Mouse (Mus musculus): ENCODE results near the gene G6pdx. TPM values are rescaled to one million over a fixed set of nuclear protein-coding genes. Genes with fewer than 3 reads are reported as not detected.
A peak's percentile ranks its signal among the peaks of the same experiment; 100 is the strongest.

G6pdx gene
- polyA plus RNA-seq, 1 experiment from 2014 or later, result 24.3 TPM

DNA sequence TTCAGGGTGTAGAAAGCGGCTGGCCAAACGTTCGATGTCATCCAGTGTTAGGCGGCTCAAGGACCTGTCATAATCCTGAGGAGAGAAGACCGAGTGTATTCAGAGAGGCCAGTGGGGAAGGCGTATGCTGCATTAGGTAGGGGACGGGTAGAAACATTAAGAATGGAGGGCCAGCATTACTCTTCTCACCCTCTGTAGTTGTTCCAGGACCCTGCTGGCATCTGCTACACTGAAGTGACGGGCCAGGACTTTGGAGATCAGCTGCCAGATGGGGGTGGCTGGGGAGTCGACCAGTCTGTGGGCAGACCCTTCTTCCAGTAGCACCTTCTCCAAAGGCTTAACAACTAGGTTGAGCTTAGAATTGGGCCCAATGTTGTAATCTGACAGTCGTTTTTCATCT lies 61.5 kb downstream of the G6pdx start:
- Histone ChIP-seq H3K36me3 (replicated peaks; ENCODE audit: insufficient read depth, low read length) (no peaks in the 10 kb centered on the region), H3K27ac (ENCODE audit: low read depth) (peak overlapping the region; percentile 82), H3K4me1 (ENCODE audit: insufficient read depth) (0 out of 2 replicates have a peak, but pooled peaks cover 9% of the 10 kb centered on the region), H3K9ac (replicated peaks) (peak overlapping the region; percentile 78), H3K27me3 (ENCODE audit: insufficient read depth, low read length) (no peaks in the 10 kb centered on the region), H3K4me2 (ENCODE audit: low read depth, low read length) (peak overlapping the region; percentile 80), H3K9me3 (ENCODE audit: low read length) (no peaks in the 10 kb centered on the region), H3K4me3 (ENCODE audit: low read depth, low read length) (peak overlapping the region; percentile 73)
- 50% methylated on average over 10 of the region's 10 CpGs for WGBS (ENCODE audit: insufficient replicate concordance)
- DNase-seq, result no peak
- no peak for TF ChIP-seq EP300 (IDR thresholded peaks at IDR 0.05; ENCODE audit: low read depth)
- no peak for TF ChIP-seq CTCF (IDR thresholded peaks at IDR 0.05; ENCODE audit: low read depth)
- no peak for ATAC-seq

Other genes with a start within 250 kb of the G6pdx start
- 30.2 and 34.1 TPM in 2 replicates for gene Flna, start 179.4 kb downstream of the G6pdx start, polyA plus RNA-seq (2015; fragmentation: Nextera tagmentation; extraction: Ambion mirVana)
- 6.8 and 7.4 TPM in 2 replicates for gene Emd, start 174.5 kb downstream of the G6pdx start, polyA plus RNA-seq (2015; fragmentation: Nextera tagmentation; extraction: Ambion mirVana)
- gene Rpl10, start 158.4 kb downstream of the G6pdx start, polyA plus RNA-seq (2015; fragmentation: Nextera tagmentation; extraction: Ambion mirVana), result 438 and 471 TPM in 2 replicates
- 30.4 and 31.2 TPM in 2 replicates for gene Taz, start 147.3 kb downstream of the G6pdx start, polyA plus RNA-seq (2015; fragmentation: Nextera tagmentation; extraction: Ambion mirVana)
- gene Dnase1l1, start 146.9 kb downstream of the G6pdx start, polyA plus RNA-seq (2015; fragmentation: Nextera tagmentation; extraction: Ambion mirVana), result 10.0 and 10.8 TPM in 2 replicates
- gene Atp6ap1, start 132.1 kb downstream of the G6pdx start, polyA plus RNA-seq (2015; fragmentation: Nextera tagmentation; extraction: Ambion mirVana), result 58.4 and 62.6 TPM in 2 replicates
- 27.6 and 35.8 TPM in 2 replicates for gene Gdi1, start 124.2 kb downstream of the G6pdx start, polyA plus RNA-seq (2015; fragmentation: Nextera tagmentation; extraction: Ambion mirVana)
- gene Fam50a, start 116.2 kb downstream of the G6pdx start, polyA plus RNA-seq (2015; fragmentation: Nextera tagmentation; extraction: Ambion mirVana), result 20.1 and 21.9 TPM in 2 replicates
- gene Plxna3, start 100.1 kb downstream of the G6pdx start, polyA plus RNA-seq (2015; fragmentation: Nextera tagmentation; extraction: Ambion mirVana), result 0.25 and 0.37 TPM in 2 replicates
- 46.6 and 48.3 TPM in 2 replicates for gene Lage3, start 75.6 kb downstream of the G6pdx start, polyA plus RNA-seq (2015; fragmentation: Nextera tagmentation; extraction: Ambion mirVana)
- gene Ubl4a, start 56.0 kb downstream of the G6pdx start, polyA plus RNA-seq (2015; fragmentation: Nextera tagmentation; extraction: Ambion mirVana), result 38.3 TPM in 2 replicates
- 7.7 and 7.8 TPM in 2 replicates for gene Slc10a3, start 55.8 kb downstream of the G6pdx start, polyA plus RNA-seq (2015; fragmentation: Nextera tagmentation; extraction: Ambion mirVana)
- gene Fam3a, start 35.9 kb downstream of the G6pdx start, polyA plus RNA-seq (2015; fragmentation: Nextera tagmentation; extraction: Ambion mirVana), result 9.7 and 11.1 TPM in 2 replicates
- gene Ikbkg, start 35.9 kb downstream of the G6pdx start, polyA plus RNA-seq (2015; fragmentation: Nextera tagmentation; extraction: Ambion mirVana), result 11.7 and 12.9 TPM in 2 replicates
- gene Gm6880, start 52.2 kb upstream of the G6pdx start, polyA plus RNA-seq (2015; fragmentation: Nextera tagmentation; extraction: Ambion mirVana), result not detected in 2 replicates
- not detected in 2 replicates for gene Olfr1326-ps1, start 145.7 kb upstream of the G6pdx start, polyA plus RNA-seq (2015; fragmentation: Nextera tagmentation; extraction: Ambion mirVana)
- not detected in 2 replicates for gene Olfr1325, start 163.5 kb upstream of the G6pdx start, polyA plus RNA-seq (2015; fragmentation: Nextera tagmentation; extraction: Ambion mirVana)
- gene Gm5640, start 216.4 kb upstream of the G6pdx start, polyA plus RNA-seq (2015; fragmentation: Nextera tagmentation; extraction: Ambion mirVana), result 0.05 and 0.13 TPM in 2 replicates